ENCODE assay signal across 12 mouse cellular contexts in the genomic region with DNA sequence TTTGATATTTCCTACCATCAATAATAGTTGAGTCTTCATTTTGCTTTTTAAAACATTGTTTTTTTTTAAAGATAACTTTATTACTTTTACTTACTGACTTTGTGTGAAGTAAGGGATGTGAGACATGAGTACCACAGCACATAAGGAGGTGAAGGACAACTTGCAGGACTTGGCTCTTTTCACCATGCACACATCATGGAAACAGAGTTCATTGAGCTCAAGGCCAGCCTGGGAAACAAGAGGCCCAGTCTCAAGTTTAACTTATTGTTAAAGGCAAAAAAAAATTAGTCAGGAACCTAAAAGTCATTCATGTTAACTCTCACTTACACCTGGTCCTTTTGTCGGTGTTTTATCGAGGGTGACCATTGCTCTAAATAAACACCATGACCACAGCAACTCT.
"Had no signal": no experiment of that assay in that cellular context is flagged by ENCODE, and none has a peak within 500 bp of the region (broad histone marks: within the 10 kb centered on the region; RNA-seq: fewer than 3 reads in every experiment).

No protein-coding gene starts in this region.

- DNase-seq: retina, postnatal 1 day; right cerebral cortex, adult 18-20 months; right cerebral cortex, postnatal 14 days; right cerebral cortex, postnatal 25 days; right cerebral cortex, postnatal 4 days; spleen, adult 18-20 months; thymus, adult 18-20 months; thymus, adult 2 months; thymus, postnatal 14 days; thymus, postnatal 25 days; thymus, postnatal 36 days; thymus, postnatal 4 days had no signal
